Mouse (Mus musculus) liver, postnatal 0 days (tissue): Measurements from ENCODE around the gene Fance. TPM values are rescaled to one million over a fixed set of nuclear protein-coding genes. Genes with fewer than 3 reads are reported as not detected.
"Not testable (repeated sequence)": the region's sequence is repeated elsewhere in the genome, so short reads cannot be mapped to it uniquely, and the experiment has no call there.

Experiments
- ATAC-seq: fragments of 200-750 bp; cut with Nextera tagmentation; 2 replicates; pipeline ENCODE4 v1.8.0; 2017; ENCODE audit warnings: mild to moderate bottlenecking, moderate library complexity
- DNase-seq: peaks from one replicate; pipeline ENCODE4 v3.0.0-alpha.2; 2016
- H3K27ac ChIP-seq: fragments of 300-500 bp; sonication (generic); 2 replicates; pipeline ENCODE4 v1.5.1; 2014; ENCODE audit warnings: antibody characterized with exemption, moderate library complexity, mild to moderate bottlenecking, low read depth
- H3K27me3 ChIP-seq: fragments of 300-500 bp; sonication (generic); 2 replicates; pipeline ENCODE4 v1.6.1; 2014; ENCODE audit warnings: low read length, control low read depth, mixed read lengths; ENCODE audit not compliant: insufficient read depth
- H3K36me3 ChIP-seq: fragments of 300-500 bp; sonication (generic); replicated peaks from 2 replicates; pipeline ENCODE4 v1.6.1; 2014; ENCODE audit warnings: mild to moderate bottlenecking, control low read depth, low read length, moderate library complexity, mixed read lengths; ENCODE audit not compliant: insufficient read depth
- H3K4me1 ChIP-seq: fragments of 300-500 bp; sonication (generic); 2 replicates; pipeline ENCODE4 v1.6.1; 2014; ENCODE audit warnings: antibody characterized with exemption, mild to moderate bottlenecking, control low read depth; ENCODE audit not compliant: insufficient read depth
- H3K4me2 ChIP-seq: fragments of 300-500 bp; sonication (generic); 2 replicates; pipeline ENCODE4 v1.6.1; 2014; ENCODE audit warnings: low read depth, mild to moderate bottlenecking, low read length, moderate library complexity, mixed read lengths
- H3K4me3 ChIP-seq: fragments of 300-500 bp; sonication (generic); 2 replicates; pipeline ENCODE4 v1.5.1; 2014; ENCODE audit warnings: low read depth, low read length
- H3K9ac ChIP-seq: fragments of 300-500 bp; sonication (generic); replicated peaks from 2 replicates; pipeline ENCODE4 v1.6.1; 2014; ENCODE audit warnings: mild to moderate bottlenecking, moderate library complexity
- H3K9me3 ChIP-seq: fragments of 300-500 bp; sonication (generic); 2 replicates; pipeline ENCODE4 v1.6.1; 2016; ENCODE audit warnings: mild to moderate bottlenecking, control low read depth, low read length, mixed read lengths
- CTCF ChIP-seq: sonication (generic); IDR thresholded peaks from 2 replicates; pipeline ENCODE4 v1.5.1; 2016; ENCODE audit warnings: antibody characterized with exemption, low read depth
- EP300 ChIP-seq: IDR thresholded peaks from 2 replicates; pipeline ENCODE4 v1.6.1; 2016; ENCODE audit warnings: antibody characterized with exemption, low read depth, mild to moderate bottlenecking
- WGBS: fragments of 180-500 bp; shearing (Covaris S2); extraction: QIAGEN DNeasy Blood & Tissue Kit; methylation state at CpG from one replicate; pipeline ENCODE4 v1.1.7; 2014; ENCODE audit not compliant: insufficient replicate concordance; 5-methylcytosine and 5-hydroxymethylcytosine counted together
- polyA plus RNA-seq: library from polyadenylated mRNA; unstranded; fragments of >200 nt; fragmentation: Nextera tagmentation; extraction: Ambion mirVana; gene quantifications from 2 replicates; pipeline ENCODE4 v1.2.1, GENCODE M21; 2015

Fance gene
- polyA plus RNA-seq, 1 experiment from 2014 or later = 6.7 TPM

- no peak for DNase-seq
- Histone ChIP-seq H3K4me2 (peak overlapping the region; percentile 88), H3K27ac (no peak overlapping the region; the same call in 1 of the 2 replicates), H3K9ac (peak overlapping the region; percentile 63), H3K4me1 (peaks cover 21% of the 10 kb centered on the region), H3K27me3 (peaks cover 30% of the 10 kb centered on the region), H3K9me3 (no peaks in the 10 kb centered on the region), H3K36me3 (no peaks in the 10 kb centered on the region), H3K4me3 (peak overlapping the region; percentile 69)
- TF ChIP-seq EP300 = no peak
- no peak for TF ChIP-seq CTCF
- WGBS = 1% methylated on average over 29 of the region's 29 CpGs
- no peak for ATAC-seq
Observed at GRCm38 (mm10) chr17:28351353-28351890, 38.1 kb downstream of the Fance start.

- no peaks in the 10 kb centered on the region for H3K9me3 ChIP-seq
- WGBS = 11% methylated on average over 11 of the region's 11 CpGs
- no peak overlapping the region for H3K4me2 ChIP-seq
- H3K36me3 ChIP-seq = no peaks in the 10 kb centered on the region
- DNase-seq = no peak
- H3K9ac ChIP-seq = no peak overlapping the region
- H3K27ac ChIP-seq = no peak overlapping the region
- TF ChIP-seq EP300 = no peak
- no peak for TF ChIP-seq CTCF
- no peak for ATAC-seq
- H3K4me1 ChIP-seq = peaks cover 18% of the 10 kb centered on the region
- H3K4me3 ChIP-seq = no peak overlapping the region
- H3K27me3 ChIP-seq = peaks cover 30% of the 10 kb centered on the region
Observed at GRCm38 (mm10) chr17:28352018-28352417, 38.7 kb downstream of the Fance start.

GRCm38 (mm10) chr17:28355871-28356270, 42.6 kb downstream of the Fance start:
- ATAC-seq = no peak
- no peak overlapping the region for H3K9ac ChIP-seq
- H3K4me3 ChIP-seq = no peak overlapping the region
- H3K9me3 ChIP-seq = no peaks in the 10 kb centered on the region
- H3K36me3 ChIP-seq = no peaks in the 10 kb centered on the region
- H3K4me1 ChIP-seq = peaks cover 13% of the 10 kb centered on the region
- H3K27me3 ChIP-seq = peaks cover 34% of the 10 kb centered on the region
- H3K27ac ChIP-seq = no peak overlapping the region
- TF ChIP-seq CTCF (no peak), EP300 (no peak)
- 81% methylated on average over 12 of the region's 12 CpGs for WGBS
- no peak for DNase-seq
- H3K4me2 ChIP-seq = no peak overlapping the region

- not testable (repeated sequence) for H3K4me2 ChIP-seq, H3K9me3 ChIP-seq, H3K36me3 ChIP-seq, ATAC-seq, DNase-seq, H3K27ac ChIP-seq, H3K4me3 ChIP-seq, H3K9ac ChIP-seq, H3K4me1 ChIP-seq
- peaks cover 38% of the 10 kb centered on the region for H3K27me3 ChIP-seq
- 34% methylated on average over 22 of the region's 24 CpGs for WGBS
Observed at GRCm38 (mm10) chr17:28358576-28359261, 45.4 kb downstream of the Fance start.

GRCm38 (mm10) chr17:28360531-28361277, 47.4 kb downstream of the Fance start:
- Histone ChIP-seq H3K4me3 (no peak overlapping the region), H3K27ac (no peak overlapping the region), H3K4me1 (peaks cover 5% of the 10 kb centered on the region; the same call in 1 of the 2 replicates), H3K27me3 (peaks cover 55% of the 10 kb centered on the region), H3K9me3 (no peaks in the 10 kb centered on the region), H3K9ac (no peak overlapping the region), H3K4me2 (no peak overlapping the region), H3K36me3 (no peaks in the 10 kb centered on the region)
- TF ChIP-seq EP300 (no peak), CTCF (no peak)
- ATAC-seq (no peak), DNase-seq (no peak)
- WGBS = 67% methylated on average over 9 of the region's 9 CpGs

GRCm38 (mm10) chr17:28361921-28362652, 48.8 kb downstream of the Fance start:
- TF ChIP-seq EP300 (no peak), CTCF (no peak)
- H3K4me1 ChIP-seq = peaks cover 5% of the 10 kb centered on the region; the same call in 1 of the 2 replicates
- H3K4me3 ChIP-seq = no peak overlapping the region
- H3K27ac ChIP-seq = no peak overlapping the region
- ATAC-seq (no peak), DNase-seq (no peak)
- no peaks in the 10 kb centered on the region for H3K36me3 ChIP-seq
- no peak overlapping the region for H3K9ac ChIP-seq
- H3K27me3 ChIP-seq = peaks cover 60% of the 10 kb centered on the region
- peak overlapping the region; percentile 29; the same call in 1 of the 2 replicates for H3K4me2 ChIP-seq
- H3K9me3 ChIP-seq = no peaks in the 10 kb centered on the region
- 32% methylated on average over 11 of the region's 11 CpGs for WGBS
